Mouse (Mus musculus) ES-E14 (cell line): ENCODE results near the gene Sult4a1. TPM values are rescaled to one million over a fixed set of nuclear protein-coding genes. Genes with fewer than 3 reads are reported as not detected.

ENCODE experiments used
- DNase-seq: peaks from one replicate; pipeline ENCODE4 v3.0.0-alpha.2; 2013; ENCODE audit warnings: low read depth, low spot score
- H3K27ac ChIP-seq: 2 replicates; pipeline ENCODE4 v1.5.1; 2012; ENCODE audit warnings: low read depth, mild to moderate bottlenecking, low read length, moderate library complexity, mixed read lengths; ENCODE audit not compliant: poor library complexity, insufficient read depth, severe bottlenecking
- H3K36me3 ChIP-seq: 2 replicates; pipeline ENCODE4 v1.6.1; 2012; ENCODE audit warnings: mild to moderate bottlenecking, low read length, moderate library complexity, mixed read lengths; ENCODE audit not compliant: control insufficient read depth, poor library complexity, insufficient read depth, severe bottlenecking
- H3K4me1 ChIP-seq, 2 experiments: fragments of 150-350 bp in 1 of 2; sonication (generic) in 1 of 2; 2 replicates each; pipeline ENCODE4 v1.6.1; 2012; ENCODE audit warnings: low read length in 2 of 2, mild to moderate bottlenecking in 1 of 2, mixed read lengths in 1 of 2; ENCODE audit not compliant: control insufficient read depth in 2 of 2, insufficient read depth in 2 of 2, poor library complexity in 1 of 2
- H3K4me3 ChIP-seq, 2 experiments: fragments of 150-350 bp in 1 of 2; sonication (generic) in 1 of 2; 2 replicates each; pipeline ENCODE4 v1.5.1; 2012; ENCODE audit warnings: low read length in 2 of 2, low read depth in 1 of 2, mild to moderate bottlenecking in 1 of 2, mixed read lengths in 1 of 2; ENCODE audit not compliant: insufficient read depth in 1 of 2, poor library complexity in 1 of 2, severe bottlenecking in 1 of 2
- H3K9ac ChIP-seq: 2 replicates; pipeline ENCODE4 v1.6.1; 2012; ENCODE audit warnings: low read depth, mild to moderate bottlenecking, low read length, mixed read lengths; ENCODE audit not compliant: poor library complexity, insufficient read depth, severe bottlenecking
- H3K9me3 ChIP-seq: fragments of 150-350 bp; sonication (generic); 2 replicates; pipeline ENCODE4 v1.6.1; 2012; ENCODE audit warnings: low read depth, mild to moderate bottlenecking, low read length; ENCODE audit not compliant: control insufficient read depth, insufficient read depth
- CHD2 ChIP-seq: IDR thresholded peaks from 2 replicates; pipeline ENCODE4 v1.6.1; 2014; ENCODE audit warnings: mild to moderate bottlenecking, low read depth, low read length, inconsistent platforms
- HCFC1 ChIP-seq: IDR thresholded peaks from 2 replicates; pipeline ENCODE4 v1.6.1; 2012; ENCODE audit warnings: low read length, inconsistent platforms, borderline replicate concordance; ENCODE audit not compliant: insufficient read depth
- MAFK ChIP-seq: IDR thresholded peaks from 2 replicates; pipeline ENCODE4 v1.6.1; 2014; ENCODE audit warnings: mild to moderate bottlenecking, low read depth, low read length, inconsistent platforms; ENCODE audit not compliant: insufficient read depth
- ZC3H11A ChIP-seq: IDR thresholded peaks from 2 replicates; pipeline ENCODE4 v1.6.1; 2012; ENCODE audit warnings: low read depth, mild to moderate bottlenecking, inconsistent platforms, low read length, borderline replicate concordance
- ZNF384 ChIP-seq: IDR thresholded peaks from 2 replicates; pipeline ENCODE4 v1.6.1; 2012; ENCODE audit warnings: low read depth, low read length, inconsistent platforms
- in situ Hi-C, 2 experiments: fragments of 600-800 bp; cut with MboI; formaldehyde crosslinking; loops; one replicate each; pipeline ENCODE4 v1.15.1; 2025; ENCODE audit warnings: low sequenced_read_pairs in 2 of 2, inconsistent platforms in 1 of 2; ENCODE audit not compliant: unreplicated experiment in 2 of 2
- total RNA-seq: library from RNA; depleted of rRNA; stranded (reverse); fragments of 300-350 nt; gene quantifications from 2 replicates; pipeline ENCODE4 v1.2.3, GENCODE M21; 2012

The Sult4a1 gene
- total RNA-seq, 1 experiment = 40.5 TPM

GRCm38 (mm10) chr15:84121036-84121435 is 15.5 kb upstream of the Sult4a1 start:
- Histone ChIP-seq H3K9ac (no peak overlapping the region), H3K27ac (no peak overlapping the region), H3K4me3 (no peak overlapping the region), H3K4me1 (peaks cover 0 to 4% of the 10 kb centered on the region in 2 experiments; a peak in 1 of 4 replicates), H3K9me3 (no peaks in the 10 kb centered on the region), H3K36me3 (no peaks in the 10 kb centered on the region)
- in situ Hi-C loops = no loop called here
- no peak for DNase-seq
- TF ChIP-seq ZNF384 = no peak
- TF ChIP-seq HCFC1 = no peak
- no peak for TF ChIP-seq ZC3H11A
- no peak for TF ChIP-seq MAFK
- TF ChIP-seq CHD2 = no peak

- in situ Hi-C loops = no loop called here
- Histone ChIP-seq H3K9ac (no peak overlapping the region), H3K4me3 (no peak overlapping the region), H3K4me1 (peaks cover 0 to 4% of the 10 kb centered on the region in 2 experiments; a peak in 1 of 4 replicates), H3K27ac (no peak overlapping the region), H3K36me3 (no peaks in the 10 kb centered on the region), H3K9me3 (no peaks in the 10 kb centered on the region)
- peak; percentile 63 for DNase-seq
- TF ChIP-seq ZC3H11A (no peak), HCFC1 (no peak), MAFK (no peak), CHD2 (no peak), ZNF384 (no peak)
These were observed 15.1 kb upstream of the Sult4a1 start for GRCm38 (mm10) chr15:84120612-84121011.

GRCm38 (mm10) chr15:84116466-84116865 is 10.9 kb upstream of the Sult4a1 start:
- TF ChIP-seq ZC3H11A = no peak
- no peak for TF ChIP-seq MAFK
- TF ChIP-seq CHD2 = no peak
- TF ChIP-seq ZNF384 = no peak
- no peak for TF ChIP-seq HCFC1
- no peaks in the 10 kb centered on the region for H3K9me3 ChIP-seq
- in situ Hi-C loops = no loop called here

GRCm38 (mm10) chr15:84115727-84116126 is 10.2 kb upstream of the Sult4a1 start:
- DNase-seq = no peak
- Histone ChIP-seq H3K9me3 (no peaks in the 10 kb centered on the region), H3K4me1 (no peaks in the 10 kb centered on the region), H3K36me3 (no peaks in the 10 kb centered on the region), H3K27ac (no peak overlapping the region), H3K9ac (no peak overlapping the region), H3K4me3 (no peak overlapping the region)
- no peak for TF ChIP-seq ZC3H11A
- no peak for TF ChIP-seq ZNF384
- TF ChIP-seq CHD2 = no peak
- no peak for TF ChIP-seq HCFC1
- no peak for TF ChIP-seq MAFK
- in situ Hi-C loops = no loop called here

More at GRCm38 (mm10) chr15:84116466-84116865, 10.9 kb upstream of the Sult4a1 start:
- Histone ChIP-seq H3K9ac (no peak overlapping the region), H3K27ac (no peak overlapping the region), H3K4me1 (no peaks in the 10 kb centered on the region), H3K4me3 (no peak overlapping the region), H3K36me3 (no peaks in the 10 kb centered on the region)
- no peak for DNase-seq

GRCm38 (mm10) chr15:84113873-84114272 is 8.3 kb upstream of the Sult4a1 start:
- DNase-seq = no peak
- TF ChIP-seq HCFC1 (no peak), ZC3H11A (no peak), CHD2 (no peak), ZNF384 (no peak), MAFK (no peak)
- no peak overlapping the region for H3K4me3 ChIP-seq
- in situ Hi-C loops = no loop called here
- no peaks in the 10 kb centered on the region for H3K4me1 ChIP-seq
- no peaks in the 10 kb centered on the region for H3K9me3 ChIP-seq
- no peaks in the 10 kb centered on the region for H3K36me3 ChIP-seq
- H3K27ac ChIP-seq = no peak overlapping the region
- H3K9ac ChIP-seq = no peak overlapping the region
